Mouse (Mus musculus): Measurements from ENCODE around the gene Erbb4.
"Not testable (repeated sequence)": the region's sequence is repeated elsewhere in the genome, so short reads cannot be mapped to it uniquely, and the experiment has no call there.

The Erbb4 gene

DNA sequence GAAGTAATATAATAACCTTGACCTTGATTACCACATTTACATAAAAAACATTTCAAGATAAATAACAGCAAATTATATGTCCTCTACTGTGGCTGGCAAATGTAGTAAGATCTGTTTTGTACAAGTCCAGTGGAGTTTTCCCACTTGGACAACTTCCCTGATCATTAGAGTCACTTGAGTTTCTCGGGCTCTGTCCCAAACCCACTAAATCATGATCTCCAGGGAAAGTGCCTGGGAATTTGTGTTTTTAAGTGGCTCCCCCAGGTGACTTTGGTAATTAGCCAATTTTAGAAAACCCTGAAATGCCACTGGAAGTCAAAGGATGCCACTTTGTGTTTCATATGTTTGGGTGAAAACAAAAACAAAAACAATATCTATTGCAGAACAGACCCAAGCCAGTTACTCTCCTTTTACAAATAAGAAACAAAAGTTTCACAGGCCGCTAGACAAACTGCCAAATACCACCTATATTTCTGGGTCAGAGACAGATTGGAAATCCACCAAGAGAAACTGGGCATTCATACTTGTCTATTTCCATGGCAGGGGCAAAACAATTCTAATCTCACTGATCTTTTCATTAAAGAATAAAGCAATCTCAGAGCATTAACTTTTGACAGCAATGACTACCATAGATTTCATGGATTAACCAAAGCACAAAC is 234.8 kb downstream of the Erbb4 start:
- DNase-seq (ENCODE audit: low read depth in 1 of 2, low spot score in 2 of 2), result no peak

DNA sequence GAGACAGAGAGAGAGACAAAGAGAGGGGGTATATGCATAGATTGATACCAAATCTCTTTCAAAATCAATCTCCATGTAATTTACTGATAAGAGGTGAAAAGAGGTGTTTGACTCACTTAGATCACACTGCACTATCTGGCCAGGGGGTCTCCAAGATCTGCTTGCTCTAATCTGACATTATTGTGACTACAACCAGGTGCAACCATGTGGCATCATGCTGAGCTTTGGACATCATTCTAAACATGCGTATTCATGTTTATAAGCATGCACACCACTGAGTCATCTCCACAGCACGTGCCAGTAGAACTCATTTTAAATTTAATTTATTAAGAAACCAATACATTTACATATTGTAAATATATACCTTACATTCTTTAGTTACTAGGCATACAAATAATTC is 247.5 kb downstream of the Erbb4 start:
- no peak for DNase-seq (ENCODE audit: low read depth in 1 of 2, low spot score in 2 of 2)

DNA sequence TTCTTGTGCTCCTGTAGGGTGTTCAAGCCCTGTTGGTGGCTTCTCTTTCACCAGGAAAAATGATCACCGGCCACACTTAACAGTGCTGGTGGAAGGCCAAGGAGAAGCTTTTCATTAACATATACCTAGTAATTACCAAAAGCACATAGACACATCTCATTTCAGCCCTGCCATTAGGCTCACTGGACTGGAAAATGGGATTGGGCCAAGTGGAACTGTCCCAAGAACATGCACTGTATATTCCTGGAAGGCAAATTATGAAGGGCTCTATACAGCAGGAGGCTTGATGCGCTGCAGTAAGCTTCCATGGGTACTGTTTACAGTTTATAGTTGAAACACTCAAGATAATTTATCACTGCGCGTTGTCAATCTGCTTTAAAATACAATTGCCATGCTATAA is 248.4 kb downstream of the Erbb4 start:
- DNase-seq (ENCODE audit: low read depth in 1 of 2, low spot score in 2 of 2), result no peak

DNA sequence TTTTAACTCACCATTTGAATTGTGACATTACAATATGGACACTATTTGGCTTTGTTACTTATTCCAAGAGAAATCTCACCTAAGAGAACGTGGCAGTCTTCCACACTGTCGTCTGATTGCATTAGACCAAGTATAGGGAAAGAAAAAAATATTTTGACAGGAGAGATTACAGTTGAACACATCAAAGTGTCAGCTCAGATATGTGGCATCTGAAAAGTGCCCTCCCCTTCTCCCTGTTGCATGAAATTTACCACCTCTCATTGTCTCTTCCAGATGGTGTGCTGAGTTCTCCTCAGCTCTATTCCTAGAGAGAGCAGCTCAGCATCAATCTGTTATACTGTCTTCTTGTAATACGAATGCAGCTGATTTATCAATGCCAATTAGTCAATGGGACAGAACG is 268.5 kb downstream of the Erbb4 start:
- DNase-seq (ENCODE audit: low read depth in 1 of 2, low spot score in 2 of 2), result no peak

DNA sequence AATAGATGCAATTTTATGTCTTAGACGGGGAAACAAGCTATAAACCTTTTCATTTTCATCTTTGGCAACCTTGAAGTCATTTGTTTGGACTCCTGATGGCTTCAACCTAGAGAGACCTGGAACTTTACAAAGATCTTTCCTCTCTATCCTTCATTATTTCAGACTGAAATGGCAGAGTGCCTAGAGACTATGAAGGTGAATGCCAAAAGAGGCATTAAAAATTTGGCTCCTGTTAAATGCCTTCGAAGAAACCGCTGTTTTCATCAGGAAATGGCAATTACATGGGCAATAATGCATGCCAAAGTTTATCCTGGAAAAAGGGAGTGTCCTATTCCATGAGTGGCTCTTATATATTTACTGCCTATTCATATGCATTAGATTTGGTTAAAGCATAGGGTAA is 273.2 kb downstream of the Erbb4 start:
- DNase-seq (ENCODE audit: low read depth in 1 of 2, low spot score in 2 of 2), result no peak

DNA sequence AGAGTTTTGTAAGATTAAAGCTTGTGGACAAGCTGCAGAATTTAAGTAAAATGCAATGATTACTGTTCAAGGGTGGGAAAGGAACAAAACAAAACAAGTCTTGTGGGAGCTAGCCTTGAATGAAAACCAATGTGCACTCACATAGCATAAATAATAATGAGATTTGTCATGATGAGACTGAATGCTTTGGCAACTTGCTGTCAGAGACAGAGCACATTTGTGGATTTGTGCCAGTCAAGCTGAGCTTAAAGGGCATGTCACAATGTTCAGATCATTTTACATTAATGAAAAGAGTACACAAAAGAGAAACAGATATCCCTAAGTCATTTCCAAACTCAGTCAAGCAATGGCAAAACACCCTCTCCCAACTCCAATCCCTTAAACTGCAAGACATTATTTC is 275.8 kb downstream of the Erbb4 start:
- DNase-seq (ENCODE audit: low read depth in 1 of 2, low spot score in 2 of 2), result no peak

DNA sequence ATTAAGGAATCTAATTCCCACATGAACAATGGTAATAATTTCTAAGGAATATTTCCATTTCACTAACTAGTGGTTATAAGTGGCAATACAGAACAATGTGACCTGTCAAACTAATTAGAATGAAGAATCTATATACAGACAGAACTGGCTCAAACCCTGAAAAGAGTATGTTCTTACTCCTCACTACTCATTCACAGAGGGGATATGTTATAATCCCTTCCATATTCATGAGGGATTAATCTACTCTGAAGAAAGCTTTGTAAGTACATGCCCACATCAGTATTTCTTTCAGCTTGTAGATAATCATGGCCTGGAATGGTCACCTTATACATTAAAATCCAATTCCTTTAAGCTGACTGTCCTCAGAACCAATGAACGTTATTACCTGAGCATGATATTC is 276.3 kb downstream of the Erbb4 start:
- DNase-seq (ENCODE audit: low read depth in 1 of 2, low spot score in 2 of 2), result no peak

DNA sequence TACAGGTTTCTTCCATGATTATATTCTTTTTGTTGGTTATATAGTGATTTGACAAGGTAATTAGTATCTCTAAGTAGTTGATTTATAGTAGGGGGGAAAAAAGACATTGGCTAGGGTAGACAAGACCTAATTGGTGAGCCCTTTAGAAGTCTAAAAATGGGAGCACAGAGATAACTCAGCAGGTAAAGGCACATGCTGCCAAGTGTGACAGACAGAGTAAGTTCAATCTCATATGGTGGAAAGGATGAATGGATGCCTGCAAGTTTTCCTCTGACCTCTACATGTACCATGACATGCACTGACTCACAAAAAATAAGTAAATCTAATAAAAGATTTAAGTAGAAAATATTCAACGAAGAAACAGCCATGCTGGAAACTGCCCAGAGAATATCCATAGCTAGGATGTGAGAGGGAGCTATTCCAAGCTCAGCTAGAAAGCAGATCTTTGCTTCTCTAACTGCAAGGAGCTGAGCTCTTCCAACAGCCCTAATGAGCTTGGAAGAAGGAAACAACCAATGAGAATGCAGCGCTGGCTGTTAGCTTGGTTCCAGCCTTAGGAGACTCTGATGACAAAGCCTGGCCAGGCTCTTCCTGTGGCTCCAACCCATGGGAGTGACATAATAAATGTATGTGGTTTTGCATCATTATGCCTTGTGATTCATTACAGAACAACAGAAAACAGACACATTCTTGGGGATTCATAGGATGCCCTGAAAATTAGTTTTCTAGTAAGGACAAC is 277.2 kb downstream of the Erbb4 start:
- no peak for DNase-seq (ENCODE audit: low read depth in 1 of 2, low spot score in 2 of 2)

DNA sequence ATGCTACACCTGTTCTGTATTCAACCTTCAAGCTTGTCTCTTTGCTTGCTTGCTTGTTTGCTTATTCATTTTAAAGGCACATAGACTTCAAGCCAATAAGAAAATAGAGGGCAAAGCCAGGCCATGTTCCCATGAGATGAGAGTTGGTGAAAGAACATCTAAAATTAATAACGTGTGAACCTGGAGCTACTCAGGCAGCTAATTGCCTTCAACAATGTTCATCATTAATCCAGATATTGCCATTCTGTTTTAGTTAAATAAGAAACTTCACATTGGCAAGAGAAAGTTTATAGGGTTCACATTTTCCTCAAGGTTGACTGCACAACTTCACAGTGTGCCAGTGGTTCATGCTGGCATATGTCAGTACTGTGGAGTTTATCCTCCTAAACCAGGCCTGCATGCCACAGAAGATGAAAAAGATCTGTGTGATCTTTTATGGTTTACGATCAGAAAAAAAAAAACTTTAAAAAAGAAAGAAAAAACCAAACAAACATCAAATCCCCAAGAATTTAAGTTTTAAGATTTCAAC is 284.7 kb downstream of the Erbb4 start:
- no peak for DNase-seq (ENCODE audit: low read depth in 1 of 2, low spot score in 2 of 2)

DNA sequence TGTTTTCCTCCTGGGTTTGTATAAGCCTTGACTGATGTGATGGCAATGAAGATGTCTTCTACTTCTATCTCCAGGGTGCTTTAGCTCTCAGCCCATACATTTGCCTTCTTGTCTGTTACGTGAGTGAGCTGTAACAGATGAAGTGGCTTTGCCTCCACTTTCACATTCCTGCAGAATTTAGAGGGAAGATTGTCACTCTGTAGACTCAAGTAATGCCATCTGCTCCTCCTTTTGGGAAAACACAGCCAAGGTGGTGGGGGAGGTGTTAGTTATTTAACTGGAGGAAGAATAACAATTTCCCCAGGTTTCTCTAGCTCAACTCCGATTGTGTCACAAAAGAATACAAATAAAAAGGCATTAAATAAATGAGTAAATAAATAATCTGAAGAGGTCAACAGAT is 301.1 kb downstream of the Erbb4 start:
- no peak for DNase-seq (ENCODE audit: low read depth in 1 of 2, low spot score in 2 of 2)

DNA sequence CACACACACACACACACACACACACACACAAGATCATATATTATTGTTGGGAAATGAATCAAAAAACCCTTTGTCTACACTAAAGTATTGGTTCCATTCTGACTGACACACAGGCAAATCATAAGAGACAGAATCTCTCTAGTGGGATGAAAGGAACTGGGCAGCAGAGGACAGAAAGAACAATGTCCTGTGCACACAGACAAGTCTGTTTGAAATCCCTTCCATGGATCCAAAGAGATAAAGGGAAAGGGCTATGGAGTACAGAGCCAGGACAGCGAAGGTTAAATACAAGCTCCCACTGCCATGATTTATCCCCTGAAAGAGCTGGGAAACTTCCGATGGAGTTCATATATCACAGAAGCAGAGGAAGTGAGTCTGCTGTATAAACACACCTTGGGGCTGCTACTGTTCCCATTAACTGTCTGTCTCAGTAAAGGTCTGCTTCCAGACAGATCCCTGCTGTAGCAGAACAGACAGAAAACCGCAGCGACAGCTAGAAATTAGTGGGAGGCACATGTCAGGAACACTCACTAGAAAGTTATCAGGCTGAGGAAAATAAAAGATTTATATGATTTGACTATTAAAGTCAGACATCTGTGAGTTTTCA is 320.3 kb downstream of the Erbb4 start:
- DNase-seq (ENCODE audit: low read depth in 1 of 2, low spot score in 2 of 2), result no peak

DNA sequence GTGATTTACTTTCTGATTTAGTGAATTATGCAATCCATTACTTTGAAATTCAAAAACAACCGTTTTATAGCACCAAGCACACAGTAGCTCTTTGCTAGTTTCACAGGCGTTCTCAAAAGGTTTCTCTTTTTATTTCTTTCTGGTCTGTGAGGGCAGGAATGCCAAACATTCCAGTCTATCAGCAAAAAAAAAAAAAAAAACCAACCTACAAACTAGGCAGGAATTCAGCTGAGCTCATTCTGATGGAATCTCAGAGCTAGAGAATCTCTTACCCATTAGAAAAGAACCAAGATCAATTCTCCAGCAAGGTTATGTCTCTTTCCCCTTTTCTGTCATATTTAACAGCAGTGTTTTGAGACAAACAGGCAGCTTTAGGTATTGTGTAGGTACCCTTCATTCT is 327.2 kb downstream of the Erbb4 start:
- DNase-seq (ENCODE audit: low read depth in 1 of 2, low spot score in 2 of 2), result no peak

DNA sequence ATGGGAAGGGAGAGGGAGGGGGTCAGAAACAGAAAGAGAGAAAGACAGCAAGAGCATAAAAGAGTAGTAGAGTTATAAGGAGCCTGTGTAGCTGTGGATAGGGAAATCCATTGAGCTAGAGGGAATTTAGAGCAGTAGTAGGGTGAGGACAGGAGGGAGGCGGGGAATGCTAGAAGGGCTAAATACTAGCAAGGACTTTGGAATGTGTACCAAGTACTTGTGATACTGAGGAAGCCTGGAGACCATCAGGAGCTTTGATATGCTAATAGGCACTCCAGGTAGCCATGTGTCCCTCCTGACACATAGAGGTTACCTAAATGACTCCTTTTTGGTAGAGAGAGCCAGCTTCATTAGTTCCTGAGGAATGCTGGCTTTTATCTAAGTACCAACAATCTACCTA is 327.8 kb downstream of the Erbb4 start:
- no peak for DNase-seq (ENCODE audit: low read depth in 1 of 2, low spot score in 2 of 2)

DNA sequence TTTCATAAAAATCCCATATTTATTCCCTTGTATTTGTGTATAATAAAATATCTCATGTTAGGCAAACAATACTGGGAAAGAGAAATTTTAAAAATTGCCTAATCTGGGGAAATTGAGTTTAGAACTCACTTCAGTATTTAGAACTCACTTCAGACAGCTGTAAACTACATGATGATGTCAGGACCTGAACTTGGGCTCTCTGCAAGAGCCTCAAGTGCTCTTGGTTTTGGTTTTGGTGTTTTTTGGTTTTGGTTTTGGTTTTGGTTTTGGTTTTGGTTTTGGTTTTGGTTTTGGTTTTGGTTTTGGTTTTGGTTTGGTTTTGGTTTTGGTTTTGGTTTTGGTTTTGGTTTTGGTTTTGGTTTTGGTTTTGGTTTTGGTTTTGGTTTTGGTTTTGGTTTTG is 341.8 kb downstream of the Erbb4 start:
- DNase-seq (ENCODE audit: low read depth in 1 of 2, low spot score in 2 of 2), result not testable (repeated sequence)

DNA sequence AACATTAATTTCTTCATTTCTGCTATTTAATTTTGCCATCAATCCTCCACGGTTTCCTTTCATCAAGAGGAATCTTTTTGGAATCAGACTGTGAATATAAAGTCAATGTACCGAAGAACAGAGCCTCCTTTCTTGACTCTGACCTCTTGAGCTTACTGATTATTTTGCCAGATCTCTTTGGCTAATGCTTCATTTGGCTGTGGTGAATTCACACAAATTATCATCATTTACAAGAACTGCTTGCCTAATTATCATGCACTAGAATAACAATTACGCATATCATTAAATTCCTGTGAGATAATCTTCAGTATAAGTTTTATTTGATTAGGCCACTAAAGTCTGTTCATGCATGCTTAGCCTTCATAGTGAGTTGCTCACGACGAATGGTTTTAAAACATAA is 345.4 kb downstream of the Erbb4 start:
- DNase-seq (ENCODE audit: low read depth in 1 of 2, low spot score in 2 of 2), result no peak

DNA sequence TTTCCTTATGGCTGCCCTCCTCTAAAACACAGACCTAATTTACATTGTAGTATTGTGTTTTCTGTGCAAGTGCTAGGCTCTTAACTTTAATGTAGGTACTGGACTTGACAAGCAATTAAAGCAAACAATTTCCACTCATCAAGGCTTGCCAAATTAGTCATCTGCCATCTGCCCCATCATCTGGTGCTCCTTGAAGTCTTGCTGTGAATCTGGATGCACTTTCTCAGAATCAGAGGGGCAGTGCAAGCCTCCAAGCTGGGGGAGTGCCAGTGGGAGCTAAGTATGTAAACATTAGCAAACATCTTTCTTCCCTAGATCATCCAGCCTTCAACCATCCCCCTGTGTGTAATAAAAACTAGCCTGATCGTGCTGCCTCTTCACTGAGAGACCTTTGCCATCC is 358.9 kb downstream of the Erbb4 start:
- no peak for DNase-seq (ENCODE audit: low read depth in 1 of 2, low spot score in 2 of 2)

DNA sequence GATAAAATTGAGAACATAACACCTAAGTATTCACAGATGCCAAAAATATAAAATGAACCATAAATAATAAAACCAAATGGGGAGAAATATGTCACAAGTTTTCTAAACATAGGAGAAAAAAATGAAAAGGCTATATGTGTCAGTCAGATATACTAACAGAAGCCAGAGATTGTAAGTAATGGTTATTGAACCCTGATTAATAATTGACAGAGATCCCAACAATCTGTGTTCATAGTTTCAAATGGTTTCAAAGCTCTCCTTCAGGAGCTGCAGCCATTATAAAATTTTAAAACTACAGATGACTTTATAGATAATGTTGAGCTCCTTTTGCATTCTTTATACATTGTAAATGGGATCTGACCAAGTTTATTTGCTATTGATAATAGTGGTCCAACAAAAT is 426.4 kb downstream of the Erbb4 start:
- DNase-seq (ENCODE audit: low read depth in 1 of 2, low spot score in 2 of 2), result no peak

DNA sequence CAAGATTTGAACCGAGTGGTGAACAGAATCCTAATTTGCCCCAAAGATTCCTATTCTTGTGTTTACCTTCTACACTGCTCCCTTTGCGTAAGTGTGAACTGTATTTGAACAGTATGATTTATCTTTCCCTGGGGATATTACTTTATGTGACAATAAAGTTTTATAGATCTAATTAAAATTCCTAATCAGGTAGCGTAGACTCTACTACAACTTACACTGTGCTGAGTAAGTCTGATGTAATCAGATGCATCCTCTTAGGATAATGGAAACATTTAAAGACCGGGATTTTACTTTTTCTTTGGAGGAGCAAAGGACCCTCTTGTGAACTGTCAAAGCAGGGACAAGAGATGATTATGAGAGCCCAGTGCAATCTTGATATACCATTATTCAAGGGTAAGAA is 433.2 kb downstream of the Erbb4 start:
- no peak for DNase-seq (ENCODE audit: low read depth in 1 of 2, low spot score in 2 of 2)

DNA sequence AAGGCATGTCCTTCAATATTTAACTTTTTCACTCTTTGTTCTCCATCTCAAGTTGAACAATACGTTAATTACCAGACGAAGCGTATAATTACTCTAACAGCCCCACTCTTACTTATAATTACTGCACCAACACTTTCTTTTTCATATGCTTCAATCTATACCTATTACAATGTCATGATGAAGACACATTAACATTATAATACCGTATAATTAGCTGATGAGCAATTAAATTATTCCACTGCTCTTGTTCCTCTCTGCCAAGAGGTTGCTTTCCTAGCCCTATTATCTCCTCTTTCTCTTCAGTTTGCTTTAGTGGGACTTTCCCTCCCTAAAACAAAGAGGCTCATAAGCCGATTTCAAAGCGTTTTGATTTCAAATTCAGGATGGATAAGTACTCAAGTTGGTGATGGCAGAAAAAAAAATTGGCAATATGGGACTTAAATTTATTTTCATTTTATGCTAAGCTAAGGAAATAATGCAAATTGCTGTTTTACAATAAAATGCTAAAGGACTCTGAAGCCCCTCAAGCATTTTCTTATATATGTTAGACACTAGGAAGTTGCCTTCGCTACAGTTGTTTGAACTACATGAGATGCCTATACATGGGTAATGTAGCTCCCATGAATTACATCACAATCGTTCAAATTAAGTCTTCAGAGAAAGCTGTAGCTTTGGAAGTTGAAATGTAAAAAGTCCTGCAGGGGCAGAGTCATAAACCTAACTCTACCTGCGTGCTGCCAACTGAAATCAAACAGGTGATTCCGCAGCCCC is 440.8 kb downstream of the Erbb4 start:
- no peak for DNase-seq (ENCODE audit: low read depth in 1 of 2, low spot score in 2 of 2)

DNA sequence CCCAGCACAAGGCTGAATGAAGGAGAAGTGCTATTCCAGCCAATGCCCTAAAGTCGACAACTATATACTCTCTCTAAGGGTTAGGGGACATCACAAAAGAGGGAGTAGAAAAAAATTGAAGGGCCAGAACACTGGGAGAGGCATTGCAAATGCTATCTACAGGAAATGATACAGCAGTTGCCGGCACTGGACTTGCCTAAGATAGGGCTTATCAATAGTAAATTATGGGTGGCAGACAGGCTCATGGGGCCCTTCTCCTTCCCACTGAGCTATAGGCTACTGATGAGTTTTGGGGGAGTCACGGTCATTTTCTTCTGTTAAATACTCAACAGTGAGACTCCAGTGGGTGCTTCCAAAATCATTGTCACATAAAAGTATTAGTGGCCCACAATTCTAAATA is 517.4 kb downstream of the Erbb4 start:
- no peak for DNase-seq (ENCODE audit: low read depth in 1 of 2, low spot score in 2 of 2)

DNA sequence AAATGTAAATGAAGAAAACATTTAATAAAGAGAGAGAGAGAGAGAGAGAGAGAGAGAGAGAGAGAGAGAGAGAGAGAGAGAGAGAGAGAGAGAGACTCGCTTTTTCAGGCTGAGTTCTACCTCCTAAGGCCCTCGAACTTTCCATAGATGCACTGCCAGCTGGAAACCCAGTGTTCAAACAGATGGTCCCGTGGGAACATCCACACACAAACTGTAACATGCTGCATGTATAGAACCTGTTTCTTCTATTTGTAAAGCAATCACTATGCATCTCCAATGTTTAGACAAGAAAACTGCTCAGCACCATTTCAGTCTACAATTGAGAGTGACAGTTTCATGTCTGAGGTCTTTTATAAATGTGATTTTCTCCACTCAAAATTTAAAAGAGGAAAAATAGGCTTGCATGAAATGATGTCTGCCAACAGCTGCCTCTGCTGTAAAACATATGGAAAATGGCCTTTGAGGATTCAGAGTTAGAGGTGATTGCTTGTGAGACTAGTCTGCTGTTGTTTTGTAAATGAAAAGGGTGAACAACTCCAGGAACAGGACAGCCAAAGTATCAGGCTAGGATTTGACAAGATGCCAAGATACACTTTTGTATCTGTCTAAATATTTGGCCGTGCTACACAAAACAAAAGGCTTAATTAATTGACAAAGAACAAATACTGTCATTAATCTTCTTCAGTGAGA is 533.9 kb downstream of the Erbb4 start:
- DNase-seq (ENCODE audit: low read depth in 1 of 2, low spot score in 2 of 2), result no peak
